Mouse (Mus musculus): ENCODE measurements around the gene H2-M10.1. TPM values are rescaled to one million over a fixed set of nuclear protein-coding genes. Genes with fewer than 3 reads are reported as not detected.

The H2-M10.1 gene
- not detected in 2 replicates for polyA plus RNA-seq (2012; rRNA removed)

GRCm38 (mm10) chr17:36326055-36326454 is at the start of gene H2-M10.1:
Gene H2-M10.1 (minus strand): TSS chr17:36326155.

GRCm38 (mm10) chr17:36368317-36368716 is 42.4 kb upstream of the H2-M10.1 start, which contains the start of gene H2-M10.3:
Gene H2-M10.3 (minus strand): TSS chr17:36368417.

DNA sequence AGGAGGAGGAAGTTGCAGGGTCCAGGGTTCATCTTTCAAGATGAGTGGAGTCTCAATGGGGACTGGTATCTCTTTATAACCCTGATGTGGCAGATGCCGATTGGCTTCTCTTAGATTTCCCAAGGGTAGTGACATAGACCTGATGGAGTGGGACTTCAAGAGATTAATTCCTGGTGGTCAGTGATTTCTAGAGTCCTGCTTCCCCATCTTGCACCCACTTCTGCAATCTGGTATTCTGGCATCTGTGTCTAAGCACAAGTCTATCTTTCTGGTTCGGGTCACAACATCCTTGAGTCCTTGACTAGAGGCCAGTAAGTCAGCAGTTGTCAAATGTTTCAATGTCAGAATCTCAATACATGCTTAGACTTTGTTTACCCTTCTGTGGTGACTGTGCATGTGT is 39.6 kb downstream of the H2-M10.1 start, which contains the start of gene H2-M10.2:
TSS of gene H2-M10.2 (minus strand) at position 101 of the 400 bp plus-strand sequence.

Other genes starting within 250 kb of the H2-M10.1 start
- gene Gm19684, start 204.5 kb downstream of the H2-M10.1 start, polyA plus RNA-seq (2012; rRNA removed) = not detected in 2 replicates
- gene Gm7030, start 196.7 kb downstream of the H2-M10.1 start, polyA plus RNA-seq (2012; rRNA removed) = not detected in 2 replicates
- not detected in 2 replicates for gene Gm8909, start 157.6 kb downstream of the H2-M10.1 start, polyA plus RNA-seq (2012; rRNA removed)
- not detected in 2 replicates for gene H2-T3, start 135.9 kb downstream of the H2-M10.1 start, polyA plus RNA-seq (2012; rRNA removed)
- 34.4 and 41.1 TPM in 2 replicates for gene Rpp21, start 68.1 kb downstream of the H2-M10.1 start, polyA plus RNA-seq (2012; rRNA removed)
- gene Trim39, start 53.9 kb downstream of the H2-M10.1 start, polyA plus RNA-seq (2012; rRNA removed) = 10.8 and 12.6 TPM in 2 replicates
- gene H2-M10.2, start 39.7 kb downstream of the H2-M10.1 start, polyA plus RNA-seq (2012; rRNA removed) = not detected in 2 replicates
- not detected in 2 replicates for gene H2-M10.3, start 42.3 kb upstream of the H2-M10.1 start, polyA plus RNA-seq (2012; rRNA removed)
- gene H2-M10.4, start 136.2 kb upstream of the H2-M10.1 start, polyA plus RNA-seq (2012; rRNA removed) = not detected in 2 replicates
- not detected in 2 replicates for gene H2-M11, start 220.9 kb upstream of the H2-M10.1 start, polyA plus RNA-seq (2012; rRNA removed)